Mouse (Mus musculus) CD4-positive, CD25-positive, alpha-beta regulatory T cell, adult 9 weeks (primary cell): Measurements from ENCODE around the gene Insrr. TPM values are rescaled to one million over a fixed set of nuclear protein-coding genes. Genes with fewer than 3 reads are reported as not detected.

Experiments
- polyA plus RNA-seq: library from polyadenylated mRNA; unstranded; fragments of 100-300 nt; shearing (Covaris generic); gene quantifications from one replicate; pipeline ENCODE4 v1.2.1, GENCODE M21; 2017

The Insrr gene
- 0.65 TPM for polyA plus RNA-seq

DNA sequence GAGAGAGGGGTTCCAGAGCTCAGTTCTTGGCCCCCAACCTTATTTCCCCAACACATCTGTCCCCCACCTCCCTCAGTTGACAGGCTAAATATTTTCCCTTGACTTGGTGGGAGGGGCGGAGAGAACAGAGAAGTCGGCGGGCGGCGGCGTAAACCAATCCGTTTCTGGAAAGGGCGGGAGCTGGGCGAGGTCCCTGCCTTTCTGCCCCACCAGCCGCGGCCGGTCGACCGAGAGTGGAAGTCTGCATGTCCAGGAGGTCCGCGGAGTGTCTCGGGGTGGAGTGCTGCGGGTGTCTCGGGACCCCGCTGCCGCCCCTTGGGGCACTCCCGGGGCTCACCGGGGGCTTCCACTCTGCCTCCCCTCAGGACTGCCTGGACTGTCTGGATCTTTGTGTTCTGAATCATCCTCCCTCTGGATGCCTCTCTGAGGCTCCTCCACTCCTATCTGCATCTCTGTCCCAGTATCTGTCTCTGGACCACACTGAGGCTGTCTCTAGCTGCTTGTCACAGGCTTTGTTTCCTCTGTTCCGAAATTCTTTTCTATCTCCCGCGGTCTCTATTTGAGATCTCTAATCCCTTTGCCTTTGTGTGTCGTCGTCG is at the start of gene Insrr:
Gene Insrr (plus strand): TSS at position 216 of the 599 bp plus-strand sequence.

DNA sequence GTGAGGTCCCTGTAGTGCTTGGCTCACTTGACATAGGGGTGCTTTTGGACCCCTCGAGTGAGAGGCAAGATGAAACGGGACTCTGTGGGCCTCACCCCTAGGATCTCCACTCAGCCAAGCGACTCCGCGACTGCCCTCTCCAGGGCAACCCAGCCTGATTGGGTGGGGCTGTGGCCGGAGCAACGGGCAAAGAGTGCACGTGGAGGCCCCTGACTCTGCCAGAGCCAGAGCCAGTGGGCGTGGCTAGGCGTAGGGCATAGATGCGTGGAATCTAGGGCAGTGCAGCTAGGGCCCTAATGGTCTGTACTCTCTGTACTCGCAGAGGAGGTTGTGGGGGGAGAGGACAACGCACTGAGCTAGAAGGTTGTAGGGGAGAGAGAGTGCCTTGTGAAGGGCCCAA is 48.3 kb upstream of the Insrr start, which contains the start of gene Lrrc71:
Gene Lrrc71 (minus strand): TSS at position 195 of the 400 bp plus-strand sequence.

DNA sequence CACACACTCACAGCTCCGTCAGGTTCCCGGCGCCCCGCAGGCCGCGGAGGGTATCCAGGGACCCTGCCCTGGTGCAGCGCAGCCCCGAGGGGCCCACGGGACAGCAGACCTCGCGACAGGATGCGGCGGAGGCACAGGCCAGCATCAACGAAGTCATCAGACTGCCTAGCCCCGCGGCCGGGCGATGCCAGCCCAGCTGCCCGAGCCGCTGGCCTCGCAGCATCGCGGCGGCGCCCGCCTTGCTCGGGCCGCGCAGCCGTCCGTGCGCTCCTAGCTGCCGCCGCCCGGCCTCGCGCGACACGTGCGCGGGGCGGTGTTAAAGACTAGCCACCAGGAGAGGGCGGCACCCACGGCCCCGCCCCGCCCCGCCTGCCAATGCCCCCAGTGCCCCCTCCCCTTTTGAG is 1.8 kb upstream of the Insrr start, which contains the start of gene Ntrk1:
Gene Ntrk1 (minus strand): TSS at position 241 of the 404 bp plus-strand sequence.

DNA sequence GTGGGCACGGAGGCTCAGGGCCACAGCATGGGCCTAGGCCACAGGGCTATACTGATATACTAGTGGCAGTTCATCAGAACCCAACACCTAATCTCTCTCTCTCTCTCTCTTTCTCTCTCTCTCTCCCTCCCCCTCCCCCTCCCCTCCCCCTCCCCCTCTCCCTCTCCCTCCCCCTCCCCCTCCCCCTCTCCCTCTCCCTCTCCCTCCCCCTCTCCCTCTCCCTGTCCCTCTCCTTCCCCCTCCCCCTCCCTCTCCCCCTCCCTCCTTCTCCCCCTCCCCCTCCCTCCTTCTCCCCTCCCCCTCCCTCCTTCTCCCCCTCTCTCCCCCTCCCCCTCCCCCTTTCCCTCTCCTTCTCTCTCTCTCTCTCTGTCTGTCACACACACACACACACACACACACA is 27.5 kb downstream of the Insrr start, which contains the start of gene Pear1:
Gene Pear1 (minus strand): TSS at position 101 of the 400 bp plus-strand sequence.

DNA sequence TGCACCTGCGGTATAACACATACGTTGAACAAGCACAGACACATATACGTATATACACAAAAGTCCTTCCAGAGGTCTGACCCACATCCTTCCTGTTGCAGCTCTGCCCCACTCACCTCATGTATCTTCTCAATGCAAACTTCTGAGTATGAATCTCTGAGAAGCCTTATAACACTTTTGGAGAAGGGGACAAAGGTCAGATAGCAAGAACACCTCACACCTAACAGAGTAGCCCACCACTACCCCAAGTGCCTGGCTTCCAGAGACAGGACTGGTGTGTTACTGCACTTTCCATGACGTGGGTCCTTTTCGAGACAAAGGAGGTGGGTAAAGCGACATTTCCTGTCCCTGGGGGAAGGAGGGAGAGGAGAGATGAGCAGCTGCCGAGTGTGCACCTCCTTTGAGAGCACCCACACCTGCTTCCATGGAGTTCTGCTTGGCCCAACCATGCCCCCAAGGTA is 49.9 kb downstream of the Insrr start, which contains the start of gene Sh2d2a:
Gene Sh2d2a (plus strand): TSS at position 106 of the 461 bp plus-strand sequence.

Other genes with a start within 250 kb of the Insrr start
- 6.0 TPM for gene Arhgef11, start 179.4 kb upstream of the Insrr start, polyA plus RNA-seq
- gene Lrrc71, start 48.3 kb upstream of the Insrr start, polyA plus RNA-seq, result 0.17 TPM
- gene Ntrk1, start 1.8 kb upstream of the Insrr start, polyA plus RNA-seq, result not detected
- gene Pear1, start 27.4 kb downstream of the Insrr start, polyA plus RNA-seq, result 64.2 TPM
- gene Sh2d2a, start 49.8 kb downstream of the Insrr start, polyA plus RNA-seq, result 289 TPM
- gene Prcc, start 88.7 kb downstream of the Insrr start, polyA plus RNA-seq, result 8.1 TPM
- 24.7 TPM for gene Hdgf, start 109.4 kb downstream of the Insrr start, polyA plus RNA-seq
- 148 TPM for gene Mrpl24, start 122.6 kb downstream of the Insrr start, polyA plus RNA-seq
- 8.1 TPM for gene Isg20l2, start 133.4 kb downstream of the Insrr start, polyA plus RNA-seq
- 31.9 TPM for gene Rrnad1, start 133.8 kb downstream of the Insrr start, polyA plus RNA-seq
- gene Crabp2, start 151.7 kb downstream of the Insrr start, polyA plus RNA-seq, result not detected
- 0.06 TPM for gene Nes, start 174.1 kb downstream of the Insrr start, polyA plus RNA-seq
- gene Bcan, start 203.3 kb downstream of the Insrr start, polyA plus RNA-seq, result not detected
- not detected for gene Hapln2, start 230.6 kb downstream of the Insrr start, polyA plus RNA-seq
- 43.6 TPM for gene Gpatch4, start 246.2 kb downstream of the Insrr start, polyA plus RNA-seq